Mouse (Mus musculus) kidney, embryonic 15.5 days (tissue): Measurements from ENCODE around the gene Six3. TPM values are rescaled to one million over a fixed set of nuclear protein-coding genes. Genes with fewer than 3 reads are reported as not detected.

Experiments
- ATAC-seq: fragments of 200-750 bp; cut with Nextera tagmentation; replicated peaks from 2 replicates; pipeline ENCODE4 v1.8.0; 2017; ENCODE audit warnings: moderate TSS enrichment; ENCODE audit not compliant: low FRiP score
- H3K27ac ChIP-seq: fragments of 300-500 bp; sonication (generic); 2 replicates; pipeline ENCODE4 v1.5.1; 2015; ENCODE audit warnings: mild to moderate bottlenecking, inconsistent platforms
- H3K27me3 ChIP-seq: fragments of 300-500 bp; sonication (generic); 2 replicates; pipeline ENCODE4 v1.6.1; 2015; ENCODE audit warnings: inconsistent platforms
- H3K36me3 ChIP-seq: fragments of 300-500 bp; sonication (generic); 2 replicates; pipeline ENCODE4 v1.6.1; 2015; ENCODE audit warnings: inconsistent platforms
- H3K4me1 ChIP-seq: fragments of 300-500 bp; sonication (generic); 2 replicates; pipeline ENCODE4 v1.6.1; 2015; ENCODE audit warnings: inconsistent platforms
- H3K4me2 ChIP-seq: fragments of 300-500 bp; sonication (generic); 2 replicates; pipeline ENCODE4 v1.6.1; 2015; ENCODE audit warnings: moderate library complexity, mild to moderate bottlenecking, inconsistent platforms
- H3K4me3 ChIP-seq: fragments of 300-500 bp; sonication (generic); replicated peaks from 2 replicates; pipeline ENCODE4 v1.5.1; 2015; ENCODE audit warnings: mild to moderate bottlenecking, inconsistent platforms
- H3K9ac ChIP-seq: fragments of 300-500 bp; sonication (generic); 2 replicates; pipeline ENCODE4 v1.6.1; 2015; ENCODE audit warnings: mild to moderate bottlenecking, inconsistent platforms
- H3K9me3 ChIP-seq: fragments of 300-500 bp; sonication (generic); replicated peaks from 2 replicates; pipeline ENCODE4 v1.6.1; 2016; ENCODE audit warnings: inconsistent platforms
- WGBS: fragments of 180-500 bp; shearing (Covaris S2); methylation state at CpG from one replicate; pipeline ENCODE4 v1.1.7; 2015; ENCODE audit warnings: mixed read lengths; 5-methylcytosine and 5-hydroxymethylcytosine counted together
- polyA plus RNA-seq: library from polyadenylated mRNA; unstranded; fragments of >200 nt; fragmentation: Nextera tagmentation; extraction: Ambion mirVana; gene quantifications from 2 replicates; pipeline ENCODE4 v1.2.1, GENCODE M21; 2015

Six3 gene
- polyA plus RNA-seq, 1 experiment from 2014 or later = not detected

DNA sequence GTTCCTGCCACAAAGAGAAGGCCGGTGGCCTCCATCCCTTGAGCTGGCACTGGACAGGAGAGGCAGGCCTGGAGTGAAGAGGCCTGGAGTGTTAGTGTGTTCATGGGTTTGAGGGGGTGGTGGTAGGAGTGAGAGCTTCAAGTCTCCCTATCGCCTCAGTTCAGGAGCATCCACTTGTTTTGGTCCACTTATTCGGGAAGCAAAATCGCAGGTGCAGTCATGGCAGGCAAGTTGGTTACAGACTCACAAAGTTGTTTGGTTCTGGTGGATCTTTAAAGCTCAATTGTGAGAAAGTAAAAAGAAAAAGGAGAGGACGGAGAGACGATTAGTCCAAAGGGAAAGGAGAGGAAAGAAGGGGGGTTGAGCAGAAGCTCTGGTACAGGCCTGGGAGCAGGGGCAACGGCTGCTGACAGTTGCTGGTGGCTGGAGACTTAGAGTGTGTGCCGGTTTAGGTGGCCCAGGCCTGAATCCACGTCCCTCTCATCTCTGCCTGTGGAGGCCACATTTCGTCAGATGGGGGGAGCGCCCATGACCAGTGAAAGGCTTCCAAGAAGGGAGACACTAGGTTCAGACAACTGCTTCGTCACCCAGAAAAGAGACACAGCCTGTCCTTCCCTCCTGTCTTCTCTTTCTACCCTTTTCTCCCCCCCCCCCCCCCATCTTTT is 9.2 kb downstream of the Six3 start:
- peaks cover 99% of the 10 kb centered on the region for H3K27me3 ChIP-seq
- H3K9ac ChIP-seq = no peak overlapping the region
- peaks cover 33% of the 10 kb centered on the region for H3K4me1 ChIP-seq
- H3K9me3 ChIP-seq = no peaks in the 10 kb centered on the region
- ATAC-seq = no peak
- H3K27ac ChIP-seq = no peak overlapping the region
- no peak overlapping the region for H3K4me2 ChIP-seq
- H3K36me3 ChIP-seq = no peaks in the 10 kb centered on the region
- 4% methylated on average over 11 of the region's 12 CpGs for WGBS
- H3K4me3 ChIP-seq = no peak overlapping the region

DNA sequence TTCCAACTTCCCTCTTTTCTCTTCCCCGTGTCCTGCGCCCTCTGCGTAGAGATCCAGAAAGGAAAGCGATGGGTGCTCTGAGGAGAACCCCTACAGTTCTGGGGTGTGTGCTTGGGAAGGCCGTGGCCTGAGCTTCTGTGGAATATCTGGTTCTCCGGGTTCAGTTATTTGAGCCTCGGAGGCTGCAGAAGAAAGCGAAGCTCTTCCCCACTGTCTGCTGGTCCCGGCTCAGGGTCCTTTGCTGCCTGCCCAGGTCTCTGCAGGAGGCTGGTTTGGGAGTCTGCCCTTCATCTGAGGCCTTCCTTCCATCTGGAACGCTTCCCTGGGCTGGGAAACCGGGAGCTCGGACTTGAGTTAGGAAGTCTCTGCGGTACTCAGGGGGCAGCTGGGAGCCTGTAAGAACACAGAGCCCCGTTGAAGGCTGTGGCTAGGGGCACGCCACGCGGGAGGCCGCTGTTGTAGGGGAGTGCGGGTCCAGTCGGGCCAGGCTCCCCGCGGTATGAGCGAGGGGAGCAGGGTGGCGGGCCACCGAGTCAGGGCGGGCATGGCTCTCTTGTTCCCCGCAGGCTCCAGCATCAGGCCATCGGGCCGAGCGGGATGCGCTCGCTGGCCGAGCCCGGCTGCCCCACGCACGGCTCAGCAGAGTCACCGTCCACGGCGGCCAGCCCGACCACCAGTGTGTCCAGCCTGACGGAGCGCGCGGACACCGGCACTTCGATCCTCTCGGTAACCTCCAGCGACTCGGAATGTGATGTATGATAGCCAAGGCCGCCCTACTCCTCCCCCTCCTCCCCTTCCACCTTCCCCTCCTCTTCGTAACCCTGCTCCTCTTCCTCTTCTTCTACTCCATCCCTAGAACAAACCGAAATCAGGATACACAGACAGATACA is 10.0 kb downstream of the Six3 start:
- peak overlapping the region; percentile 16; the same call in 1 of the 2 replicates for H3K4me2 ChIP-seq
- H3K4me3 ChIP-seq = no peak overlapping the region
- 2% methylated on average over 50 of the region's 52 CpGs for WGBS
- no peak overlapping the region for H3K9ac ChIP-seq
- peaks cover 25% of the 10 kb centered on the region for H3K4me1 ChIP-seq
- no peak for ATAC-seq
- peaks cover 99% of the 10 kb centered on the region for H3K27me3 ChIP-seq
- no peaks in the 10 kb centered on the region for H3K9me3 ChIP-seq
- no peak overlapping the region for H3K27ac ChIP-seq
- H3K36me3 ChIP-seq = no peaks in the 10 kb centered on the region

DNA sequence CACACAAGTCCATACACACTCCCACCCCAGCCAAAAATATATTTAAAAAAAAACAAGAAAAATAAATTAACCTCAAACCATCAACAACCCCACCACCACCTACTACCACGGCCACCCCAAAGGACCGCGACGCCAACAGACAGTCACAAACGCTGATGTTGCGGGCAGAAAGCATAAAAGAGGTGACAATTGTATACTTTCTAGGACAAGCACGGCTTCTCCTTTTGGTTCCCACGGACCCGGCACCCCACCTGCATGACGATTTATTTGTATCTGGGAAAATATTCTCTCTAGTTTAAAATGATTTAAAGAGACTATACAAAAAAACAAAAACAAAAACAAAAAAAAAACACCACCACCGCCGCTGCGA is 10.6 kb downstream of the Six3 start:
- Histone ChIP-seq H3K27me3 (peaks cover 99% of the 10 kb centered on the region), H3K9ac (no peak overlapping the region), H3K27ac (no peak overlapping the region), H3K4me3 (no peak overlapping the region), H3K9me3 (no peaks in the 10 kb centered on the region), H3K36me3 (no peaks in the 10 kb centered on the region), H3K4me2 (no peak overlapping the region), H3K4me1 (peaks cover 22% of the 10 kb centered on the region)
- no peak for ATAC-seq
- whole genome bisulfite sequencing = 2% methylated on average over 13 of the region's 13 CpGs

DNA sequence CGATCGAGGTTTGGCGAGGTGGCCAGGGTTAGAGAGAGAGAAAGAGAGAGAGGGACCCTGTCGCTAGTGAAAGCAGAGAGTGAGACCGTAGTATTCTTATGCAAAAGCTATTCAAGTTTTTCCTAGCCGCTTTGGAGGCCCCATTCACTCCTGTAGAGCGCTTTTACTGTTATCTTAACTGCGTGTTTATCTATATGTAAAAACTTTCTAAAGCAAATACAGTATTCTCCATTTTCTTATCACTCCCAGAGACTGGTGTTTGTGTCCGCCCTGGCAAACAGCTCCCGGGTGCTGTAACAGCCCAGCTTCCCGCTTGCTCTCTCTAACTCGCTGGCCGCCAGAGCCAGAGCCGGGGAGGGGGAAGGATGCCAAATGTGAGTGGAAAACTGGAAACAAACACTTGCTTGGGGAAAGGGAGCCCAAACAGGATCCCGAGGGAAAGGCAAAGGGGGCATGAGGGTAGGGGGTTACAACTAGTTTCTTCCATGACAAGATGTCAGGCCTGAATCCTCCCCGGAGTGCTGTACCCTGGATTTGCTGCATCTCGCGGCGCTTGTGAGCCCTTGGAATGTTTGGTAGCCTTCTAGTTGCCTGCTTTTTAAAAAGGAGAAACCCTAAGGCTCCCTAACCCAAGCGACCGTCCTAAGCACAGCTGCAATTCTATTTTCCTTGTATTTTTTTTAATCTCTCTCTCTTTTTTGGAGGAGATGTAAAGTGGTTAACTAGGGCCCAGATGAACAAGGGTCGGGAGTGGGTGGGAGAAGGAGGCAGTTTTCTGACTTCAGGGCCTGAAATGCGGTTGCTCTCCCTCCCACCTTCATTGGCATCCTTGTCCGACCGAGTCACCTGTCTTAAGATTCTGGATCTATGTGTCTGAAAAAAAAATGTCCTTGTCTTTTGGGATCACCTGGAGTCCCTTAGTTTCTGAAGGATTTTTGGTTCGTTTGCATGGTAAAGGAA is 11.9 kb downstream of the Six3 start:
- H3K4me3 ChIP-seq = no peak overlapping the region
- no peak overlapping the region for H3K9ac ChIP-seq
- WGBS = under 1% methylated on average over 26 of the region's 26 CpGs
- H3K27me3 ChIP-seq = peaks cover 99% of the 10 kb centered on the region
- no peaks in the 10 kb centered on the region for H3K36me3 ChIP-seq
- no peak for ATAC-seq
- H3K4me1 ChIP-seq = peaks cover 22% of the 10 kb centered on the region
- no peaks in the 10 kb centered on the region for H3K9me3 ChIP-seq
- H3K27ac ChIP-seq = no peak overlapping the region
- H3K4me2 ChIP-seq = no peak overlapping the region

DNA sequence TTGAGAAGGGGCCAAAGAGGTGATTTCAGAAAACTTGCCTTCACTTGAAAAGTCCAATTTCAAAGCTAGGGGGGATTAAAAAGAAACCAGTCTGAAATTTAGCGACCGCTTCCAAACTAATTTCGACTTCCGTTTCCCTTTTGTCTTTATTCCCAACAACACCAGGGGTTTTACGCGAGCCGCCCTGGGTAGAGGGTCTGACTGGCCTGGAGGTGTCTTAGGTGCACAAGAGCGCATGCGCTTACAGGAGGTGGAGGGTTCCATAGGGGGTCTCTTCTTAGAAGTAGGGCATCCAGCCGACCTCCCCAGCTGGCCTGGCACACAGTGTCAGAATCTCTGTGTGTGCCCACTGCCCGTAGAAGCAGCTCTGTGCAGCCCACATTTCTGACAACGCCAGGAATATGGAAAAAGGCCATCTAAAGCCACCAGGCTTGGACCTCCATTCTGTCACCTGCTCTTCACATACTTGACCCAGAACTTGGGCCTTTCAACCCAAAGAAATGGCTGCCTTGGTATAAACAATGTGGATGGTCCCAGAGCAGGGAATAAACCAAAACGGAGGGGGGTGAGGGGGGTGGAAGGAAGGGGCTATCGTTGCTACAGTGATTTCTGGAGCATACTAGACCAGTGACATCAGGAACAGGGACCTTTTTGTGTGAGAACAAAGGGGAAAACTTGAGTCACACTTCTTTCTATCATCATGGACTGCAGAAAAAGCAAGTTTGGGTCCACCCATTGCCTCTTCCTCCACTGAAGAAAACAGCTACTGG is 12.9 kb downstream of the Six3 start:
- H3K4me3 ChIP-seq = no peak overlapping the region
- no peak overlapping the region for H3K9ac ChIP-seq
- H3K9me3 ChIP-seq = no peaks in the 10 kb centered on the region
- H3K4me1 ChIP-seq = peaks cover 14% of the 10 kb centered on the region
- H3K27ac ChIP-seq = no peak overlapping the region
- H3K27me3 ChIP-seq = peaks cover 99% of the 10 kb centered on the region
- ATAC-seq = no peak
- no peaks in the 10 kb centered on the region for H3K36me3 ChIP-seq
- H3K4me2 ChIP-seq = no peak overlapping the region
- WGBS = 3% methylated on average over 14 of the region's 14 CpGs

DNA sequence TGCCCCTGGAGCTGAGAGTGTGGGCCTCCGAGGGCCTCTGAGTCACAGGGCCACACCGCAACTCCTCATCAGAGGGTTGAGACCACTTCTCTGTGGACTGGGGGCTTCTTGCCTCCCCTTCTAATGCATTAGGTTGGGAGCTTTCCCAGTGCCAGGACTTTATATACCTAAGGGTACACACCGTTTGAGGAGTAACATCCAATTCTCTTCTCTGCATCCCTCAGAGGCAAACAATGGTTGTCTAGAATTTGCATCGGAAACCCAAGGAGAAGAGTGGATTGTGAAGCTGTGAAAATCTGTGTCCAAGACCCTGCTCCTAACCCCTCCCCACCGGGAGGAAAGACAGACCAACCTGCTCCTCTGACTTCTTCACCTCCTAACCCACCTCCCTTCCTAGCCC is 14.3 kb downstream of the Six3 start:
- WGBS = 27% methylated on average over 5 of the region's 5 CpGs
- no peak overlapping the region for H3K4me2 ChIP-seq
- H3K9me3 ChIP-seq = no peaks in the 10 kb centered on the region
- no peak overlapping the region for H3K9ac ChIP-seq
- no peak for ATAC-seq
- H3K4me3 ChIP-seq = no peak overlapping the region
- H3K27me3 ChIP-seq = peaks cover 99% of the 10 kb centered on the region
- no peaks in the 10 kb centered on the region for H3K36me3 ChIP-seq
- H3K4me1 ChIP-seq = peaks cover 7% of the 10 kb centered on the region
- H3K27ac ChIP-seq = no peak overlapping the region

DNA sequence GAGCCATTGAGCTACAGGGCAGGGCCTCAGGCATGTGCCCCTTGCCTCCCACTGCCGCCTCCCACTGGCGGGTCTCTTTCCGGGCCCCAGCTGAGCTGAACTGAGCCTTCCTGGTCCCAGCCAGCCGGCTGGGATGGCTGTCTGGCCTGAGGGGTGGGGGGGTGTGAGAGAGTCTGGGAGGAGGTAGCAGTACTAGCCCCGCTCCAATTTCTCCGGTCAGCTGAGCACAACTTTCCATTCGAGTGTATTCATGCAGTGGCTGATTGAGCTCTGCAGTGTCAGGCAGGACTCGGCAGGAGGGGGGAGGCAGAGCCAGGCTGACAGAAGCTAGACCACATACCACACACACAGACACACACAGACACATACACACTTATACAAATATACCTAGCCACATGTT is 15.4 kb downstream of the Six3 start:
- 10% methylated on average over 8 of the region's 8 CpGs for WGBS
- ATAC-seq = no peak; the same call in 1 of the 2 replicates

DNA sequence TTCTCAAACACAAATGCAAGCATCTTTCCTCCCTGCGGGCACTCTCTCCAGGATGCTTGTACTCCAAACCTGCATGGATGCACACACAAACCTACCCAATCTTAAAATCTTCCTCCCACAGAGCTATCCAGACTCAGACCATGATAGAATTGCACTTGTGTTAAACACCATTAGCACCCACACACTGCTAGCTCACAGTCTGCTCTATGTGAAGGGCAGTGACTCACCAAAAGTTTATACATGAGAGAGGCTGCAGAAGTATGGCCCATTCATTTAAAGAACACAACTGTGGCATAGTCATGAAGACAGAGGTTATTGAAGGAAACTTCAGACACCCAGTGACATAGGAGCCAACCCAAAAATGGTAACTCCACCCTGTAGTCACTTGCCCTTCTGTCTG is 16.0 kb downstream of the Six3 start:
- H3K9ac ChIP-seq = no peak overlapping the region
- peaks cover 97% of the 10 kb centered on the region for H3K27me3 ChIP-seq
- no peaks in the 10 kb centered on the region for H3K36me3 ChIP-seq
- 77% methylated on average over 1 of the region's 1 CpGs for WGBS
- H3K4me3 ChIP-seq = no peak overlapping the region
- no peak overlapping the region for H3K27ac ChIP-seq
- H3K4me2 ChIP-seq = no peak overlapping the region
- no peaks in the 10 kb centered on the region for H3K9me3 ChIP-seq
- no peaks in the 10 kb centered on the region for H3K4me1 ChIP-seq
- ATAC-seq = no peak

More for the DNA sequence above, 15.4 kb downstream of the Six3 start:
- no peak overlapping the region for H3K4me2 ChIP-seq
- no peaks in the 10 kb centered on the region for H3K9me3 ChIP-seq
- peaks cover 96% of the 10 kb centered on the region for H3K27me3 ChIP-seq
- H3K9ac ChIP-seq = no peak overlapping the region
- no peaks in the 10 kb centered on the region for H3K36me3 ChIP-seq
- no peak overlapping the region for H3K27ac ChIP-seq
- no peak overlapping the region for H3K4me3 ChIP-seq
- H3K4me1 ChIP-seq = no peaks in the 10 kb centered on the region; the same call in 1 of the 2 replicates

DNA sequence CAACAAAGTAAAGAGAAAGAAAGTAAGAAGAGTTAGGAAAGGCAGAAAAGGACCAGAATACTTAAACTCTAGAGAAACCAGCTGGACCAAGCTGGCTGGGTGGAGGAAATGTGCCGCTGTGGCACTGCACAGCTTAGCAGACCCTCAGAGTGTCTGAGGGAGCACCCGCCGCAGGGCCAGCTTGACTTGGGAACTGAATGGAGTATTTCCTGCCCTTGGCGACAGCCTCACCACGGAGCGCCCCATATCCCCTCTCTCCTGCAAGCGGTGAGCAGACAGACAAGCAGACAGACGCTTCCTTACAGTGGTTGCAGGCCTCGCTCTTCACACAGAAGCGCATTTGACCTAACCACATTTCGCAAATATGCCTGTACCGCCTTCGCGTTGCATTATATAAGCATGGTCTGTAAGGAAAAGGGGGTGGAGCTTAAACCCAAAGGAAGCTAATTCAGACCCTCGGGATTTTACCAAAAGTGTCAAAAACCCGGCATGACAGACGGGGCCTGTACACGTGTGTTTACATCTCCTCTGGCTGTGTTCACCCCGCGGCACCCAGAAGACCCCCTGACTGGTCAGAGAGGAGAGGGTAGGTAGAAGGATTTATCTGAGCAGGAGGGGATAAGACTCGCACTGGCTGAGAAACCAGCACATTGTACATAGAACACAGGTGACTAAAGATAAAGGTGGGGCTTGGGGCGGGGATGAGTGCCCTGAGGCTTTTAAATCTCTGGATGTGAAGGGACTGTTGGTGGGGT is 17.1 kb downstream of the Six3 start:
- Histone ChIP-seq H3K9me3 (no peaks in the 10 kb centered on the region), H3K4me2 (no peak overlapping the region), H3K9ac (no peak overlapping the region), H3K27ac (no peak overlapping the region), H3K4me1 (no peaks in the 10 kb centered on the region), H3K4me3 (no peak overlapping the region), H3K36me3 (no peaks in the 10 kb centered on the region), H3K27me3 (peaks cover 90% of the 10 kb centered on the region)
- ATAC-seq = no peak
- WGBS = 38% methylated on average over 22 of the region's 22 CpGs

DNA sequence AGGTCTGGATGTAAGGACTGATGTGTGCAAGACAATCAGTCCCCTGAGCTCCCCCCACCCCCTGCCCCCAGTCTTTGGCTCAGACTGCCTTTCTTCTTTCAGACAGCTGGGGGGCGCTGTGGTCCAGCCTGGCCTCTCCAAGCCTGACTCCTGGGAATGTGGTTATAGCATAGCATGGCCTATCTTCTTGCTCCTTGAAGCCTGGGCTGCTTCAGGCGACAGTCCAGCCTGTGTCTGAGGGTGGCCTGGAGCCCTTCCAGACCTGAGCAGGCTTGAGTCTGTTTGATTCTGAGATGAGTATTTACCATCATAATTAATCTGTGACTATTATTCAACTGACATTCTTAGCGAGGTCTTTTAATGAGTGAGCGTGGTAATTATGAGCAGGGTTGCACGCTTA is 17.7 kb downstream of the Six3 start:
- no peak overlapping the region for H3K4me2 ChIP-seq
- H3K27ac ChIP-seq = no peak overlapping the region
- no peak overlapping the region for H3K4me3 ChIP-seq
- no peaks in the 10 kb centered on the region for H3K9me3 ChIP-seq
- ATAC-seq = no peak
- 59% methylated on average over 5 of the region's 5 CpGs for WGBS
- H3K27me3 ChIP-seq = peaks cover 83% of the 10 kb centered on the region
- no peak overlapping the region for H3K9ac ChIP-seq
- H3K4me1 ChIP-seq = no peaks in the 10 kb centered on the region
- H3K36me3 ChIP-seq = no peaks in the 10 kb centered on the region

DNA sequence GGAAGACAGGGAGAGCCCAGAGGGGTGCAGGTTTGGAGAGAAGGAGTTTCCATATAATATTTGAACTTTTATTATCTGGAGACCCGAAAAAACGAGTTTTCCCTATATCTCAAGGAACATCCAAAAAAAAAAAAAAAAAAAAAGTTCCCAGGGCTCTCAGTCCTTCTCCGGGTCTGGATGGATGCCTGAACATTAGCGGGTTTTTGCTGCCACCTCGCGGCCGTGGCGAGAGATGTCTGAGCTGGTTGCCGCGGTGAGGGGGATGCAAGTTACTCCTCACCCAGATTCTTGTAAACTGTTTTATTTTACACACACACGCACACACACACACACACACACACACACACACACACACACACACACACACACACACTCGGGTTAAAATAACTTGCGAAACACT is 20.2 kb downstream of the Six3 start:
- H3K27me3 ChIP-seq = peaks cover 75% of the 10 kb centered on the region
- no peak overlapping the region for H3K4me2 ChIP-seq
- 2% methylated on average over 13 of the region's 13 CpGs for WGBS
- H3K9ac ChIP-seq = no peak overlapping the region
- H3K27ac ChIP-seq = no peak overlapping the region
- H3K4me3 ChIP-seq = no peak overlapping the region
- ATAC-seq = no peak
- H3K9me3 ChIP-seq = no peaks in the 10 kb centered on the region
- no peaks in the 10 kb centered on the region for H3K4me1 ChIP-seq
- H3K36me3 ChIP-seq = no peaks in the 10 kb centered on the region
